ENCODE assay signal across 13 mouse cellular contexts in the genomic region with DNA sequence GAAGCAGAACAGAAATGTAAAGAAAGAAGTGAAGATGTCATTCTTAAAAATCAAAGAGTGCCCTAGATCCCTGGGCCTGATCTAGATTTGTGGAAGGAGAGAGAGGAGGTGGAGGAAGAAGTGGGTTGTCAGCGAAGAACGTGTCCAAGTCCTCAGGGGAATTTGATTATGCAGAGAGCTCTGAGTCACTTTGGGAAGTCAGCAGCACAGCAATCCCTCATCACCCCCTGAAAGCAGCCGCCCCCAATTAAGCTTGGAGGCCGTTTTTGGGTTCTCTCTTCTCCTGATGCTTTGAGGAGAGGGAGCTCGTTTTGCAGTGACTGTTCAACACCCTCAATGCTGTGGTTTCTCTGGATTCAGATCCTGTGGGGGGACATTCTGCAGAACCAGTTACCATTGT.
"Had no signal": no experiment of that assay in that cellular context is flagged by ENCODE, and none has a peak within 500 bp of the region (broad histone marks: within the 10 kb centered on the region; RNA-seq: fewer than 3 reads in every experiment).

No protein-coding gene starts in this region.

- DNase-seq: kidney, adult 8-10 months; kidney, postnatal 25 days; lung, adult 2 months; lung, postnatal 4 days; midbrain, embryonic 14.5 days; retina, postnatal 1 day; thymus, adult 2 months; thymus, postnatal 25 days had no signal

- H3K4me3 ChIP-seq: limb, embryonic 10.5 days; liver, embryonic 15.5 days; midbrain, embryonic 10.5 days; neural tube, embryonic 13.5 days had no signal

- H3K27ac ChIP-seq: limb, embryonic 10.5 days; liver, embryonic 15.5 days; midbrain, embryonic 10.5 days; neural tube, embryonic 13.5 days; stomach, postnatal 0 days had no signal

- H3K4me1 ChIP-seq: limb, embryonic 10.5 days; liver, embryonic 15.5 days; midbrain, embryonic 10.5 days; neural tube, embryonic 13.5 days had no signal

- H3K36me3 ChIP-seq: limb, embryonic 10.5 days; liver, embryonic 15.5 days; midbrain, embryonic 10.5 days; neural tube, embryonic 13.5 days had no signal

- H3K27me3 ChIP-seq: liver, embryonic 15.5 days; neural tube, embryonic 13.5 days had no signal

- H3K9me3 ChIP-seq: limb, embryonic 10.5 days; liver, embryonic 15.5 days; midbrain, embryonic 10.5 days; neural tube, embryonic 13.5 days had no signal
